In the genomic region with DNA sequence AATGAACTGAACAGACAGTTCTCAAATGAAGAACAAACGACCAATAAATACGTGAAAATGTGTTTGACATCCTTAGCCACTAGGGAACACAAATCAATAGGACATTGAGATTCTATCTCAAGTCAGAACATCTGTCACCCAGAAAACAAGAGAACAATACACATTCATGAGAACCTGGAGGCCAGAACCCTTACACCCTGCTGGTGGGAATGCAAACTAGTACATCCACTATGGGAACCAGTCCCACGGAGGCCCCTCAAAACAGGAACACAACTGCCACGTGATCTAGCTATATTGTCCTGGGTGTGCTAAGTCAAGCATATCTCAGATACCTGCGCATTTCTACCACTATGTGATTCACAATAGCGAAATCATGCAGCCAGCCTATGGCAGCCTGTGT, we compare ENCODE assay signal across 26 mouse cellular contexts. TPM values are rescaled to one million over a fixed set of nuclear protein-coding genes. Genes with fewer than 3 reads are reported as not detected.
DNase-seq lines count a peak whose midpoint lies in the region; ATAC-seq and TF ChIP-seq lines count a peak whose summit lies in the region.
"Had no signal": no experiment of that assay in that cellular context is flagged by ENCODE, and none has a peak within 500 bp of the region (broad histone marks: within the 10 kb centered on the region; RNA-seq: fewer than 3 reads in every experiment).

No protein-coding gene starts in this region.

- intact Hi-C loops in gastrocnemius, postnatal 14 days (cut with DNase I; ENCODE audit: low total_unique reads) = no loop called here

- H3K27ac ChIP-seq in layer of hippocampus, adult 2 months = no peak overlapping the region
- H3K27ac ChIP-seq: forebrain, embryonic 10.5 days; forebrain, embryonic 13.5 days; heart, embryonic 15.5 days; hindbrain, embryonic 14.5 days; hindbrain, postnatal 0 days had no signal

- ATAC-seq in inflammation-experienced regulatory T-cells, adult 6 months = peak; percentile 80
- ATAC-seq: forebrain, embryonic 13.5 days; forebrain, embryonic 16.5 days; hindbrain, postnatal 0 days; intestine, embryonic 16.5 days; Patski had no signal

- TF ChIP-seq CTCF in layer of hippocampus, adult 2 months (conservative IDR thresholded peaks at IDR 0.05) = peak; percentile 23; the same call in 1 of the 2 replicates

- no peak overlapping the region for H3K4me3 ChIP-seq in layer of hippocampus, adult 2 months
- H3K4me3 ChIP-seq: forebrain, embryonic 10.5 days; forebrain, embryonic 13.5 days; heart, embryonic 12.5 days; heart, embryonic 15.5 days had no signal

- DNase-seq in embryo, embryonic 10.5 days (ENCODE audit: low spot score) = peak; percentile 13
- no peak for DNase-seq in embryo, embryonic 11 days
- DNase-seq in layer of hippocampus, adult 2 months (ENCODE audit: low spot score in 2 of 2) = no peak
- no peak for DNase-seq in layer of hippocampus, postnatal 25 days (ENCODE audit: extremely low spot score in 1 of 2, low spot score in 1 of 2)
- DNase-seq in gastrocnemius, postnatal 14 days = no peak
- DNase-seq: adrenal gland, adult 2 months; adrenal gland, postnatal 14 days; cerebellum, adult 11 months; cerebellum, adult 2 months; cerebellum, adult 9-11 months; cerebellum, postnatal 25 days; gastrocnemius, postnatal 10 days; heart, adult 18-20 months; heart, postnatal 10 days; heart, postnatal 4 days had no signal

RNA-seq across cellular contexts. Expression of a gene that starts 43.6 kb away (rescaled TPM):
- total RNA-seq in layer of hippocampus, adult 2 months (2021) = 1 to 10 TPM; 7.1 to 7.5 TPM
- total RNA-seq in layer of hippocampus, postnatal 25 days (2021) = 1 to 10 TPM; 5.5 to 8.9 TPM
- polyA plus RNA-seq in inflammation-experienced regulatory T-cells, adult 6 months (2017; shearing (Covaris generic)) = 1 to 10 TPM in 2 of 3 experiments, under 1 TPM in 1; 0.13 to 1.8 (median 1.1) TPM
- 1 to 10 TPM; 1.8 TPM for total RNA-seq in gastrocnemius, postnatal 14 days (2021)
- polyA plus RNA-seq: G1E had no signal
